Mouse (Mus musculus): ENCODE data around the gene Abhd16b. TPM values are rescaled to one million over a fixed set of nuclear protein-coding genes. Genes with fewer than 3 reads are reported as not detected.
A peak's percentile ranks its signal among the peaks of the same experiment; 100 is the strongest.

Abhd16b gene
- polyA plus RNA-seq (2016; fragmentation: Nextera tagmentation; extraction: Ambion mirVana): 0.08 TPM in 1 of 2 replicates, not detected in the other

- Histone ChIP-seq H3K36me3 (no peaks in the 10 kb centered on the region), H3K27me3 (ENCODE audit: insufficient read depth, poor library complexity, severe bottlenecking) (no peaks in the 10 kb centered on the region), H3K9me3 (no peaks in the 10 kb centered on the region), H3K27ac (no peak within 1 kb of the TSS), H3K4me1 (replicated peaks) (peaks cover 17% of the 10 kb centered on the region), H3K4me3 (no peak within 1 kb of the TSS)
- WGBS: 85% methylated on average over 31 of the region's 31 CpGs
- no peak for DNase-seq (ENCODE audit: low spot score)
These were observed at the start of gene Abhd16b for GRCm38 (mm10) chr2:181493156-181493927. TSS of gene Abhd16b (plus strand) at chr2:181493206.

- Histone ChIP-seq H3K27ac (no peak overlapping the region), H3K4me3 (no peak overlapping the region), H3K4me1 (replicated peaks) (0 out of 2 replicates have a peak, but pooled peaks cover 5% of the 10 kb centered on the region), H3K36me3 (peaks cover 3% of the 10 kb centered on the region; the same call in 1 of the 2 replicates), H3K27me3 (ENCODE audit: insufficient read depth, poor library complexity, severe bottlenecking) (peaks cover 3% of the 10 kb centered on the region), H3K9me3 (no peaks in the 10 kb centered on the region)
- 81% methylated on average over 4 of the region's 4 CpGs for WGBS
- no peak for DNase-seq (ENCODE audit: low spot score)
These were observed 40.8 kb upstream of the Abhd16b start for GRCm38 (mm10) chr2:181452181-181452580.

GRCm38 (mm10) chr2:181453274-181453673, 39.7 kb upstream of the Abhd16b start:
- no peak overlapping the region for H3K4me3 ChIP-seq
- WGBS: 45% methylated on average over 1 of the region's 1 CpGs
- H3K9me3 ChIP-seq: no peaks in the 10 kb centered on the region
- no peak overlapping the region for H3K27ac ChIP-seq
- no peak for DNase-seq (ENCODE audit: low spot score)
- H3K36me3 ChIP-seq: peaks cover 3% of the 10 kb centered on the region; the same call in 1 of the 2 replicates
- H3K4me1 ChIP-seq (replicated peaks): peaks cover 13% of the 10 kb centered on the region; the same call in 1 of the 2 replicates
- H3K27me3 ChIP-seq (ENCODE audit: insufficient read depth, poor library complexity, severe bottlenecking): peaks cover 7% of the 10 kb centered on the region

GRCm38 (mm10) chr2:181455899-181456298, 37.1 kb upstream of the Abhd16b start:
- 79% methylated on average over 2 of the region's 2 CpGs for WGBS
- no peaks in the 10 kb centered on the region for H3K9me3 ChIP-seq
- peaks cover 3% of the 10 kb centered on the region; the same call in 1 of the 2 replicates for H3K36me3 ChIP-seq
- peaks cover 7% of the 10 kb centered on the region for H3K27me3 ChIP-seq (ENCODE audit: insufficient read depth, poor library complexity, severe bottlenecking)
- no peak overlapping the region for H3K27ac ChIP-seq
- H3K4me3 ChIP-seq: no peak overlapping the region
- H3K4me1 ChIP-seq (replicated peaks): peaks cover 32% of the 10 kb centered on the region
- DNase-seq (ENCODE audit: low spot score): no peak

- H3K36me3 ChIP-seq: peaks cover 3% of the 10 kb centered on the region; the same call in 1 of the 2 replicates
- H3K27ac ChIP-seq: peak overlapping the region; percentile 94; the same call in 1 of the 2 replicates
- no peaks in the 10 kb centered on the region for H3K9me3 ChIP-seq
- peaks cover 40% of the 10 kb centered on the region for H3K4me1 ChIP-seq (replicated peaks)
- peak; percentile 12 for DNase-seq (ENCODE audit: low spot score)
- H3K4me3 ChIP-seq: peak overlapping the region; percentile 94
- peaks cover 7% of the 10 kb centered on the region for H3K27me3 ChIP-seq (ENCODE audit: insufficient read depth, poor library complexity, severe bottlenecking)
- WGBS: 4% methylated on average over 15 of the region's 15 CpGs
These were observed 35.2 kb upstream of the Abhd16b start for GRCm38 (mm10) chr2:181457831-181458230.

GRCm38 (mm10) chr2:181458411-181459152, 34.4 kb upstream of the Abhd16b start:
- Histone ChIP-seq H3K27me3 (ENCODE audit: insufficient read depth, poor library complexity, severe bottlenecking) (peaks cover 10% of the 10 kb centered on the region), H3K4me1 (replicated peaks) (peaks cover 47% of the 10 kb centered on the region), H3K9me3 (no peaks in the 10 kb centered on the region), H3K27ac (peak overlapping the region; percentile 94), H3K4me3 (peak overlapping the region; percentile 94), H3K36me3 (no peaks in the 10 kb centered on the region)
- under 1% methylated on average over 71 of the region's 72 CpGs for WGBS
- DNase-seq (ENCODE audit: low spot score): peak; percentile 45

GRCm38 (mm10) chr2:181459153-181459672, 33.8 kb upstream of the Abhd16b start, which contains the start of gene Zbtb46:
TSS of gene Zbtb46 (minus strand) at chr2:181459426.
- peaks cover 10% of the 10 kb centered on the region for H3K27me3 ChIP-seq (ENCODE audit: insufficient read depth, poor library complexity, severe bottlenecking)
- peak; percentile 88 for DNase-seq (ENCODE audit: low spot score)
- H3K4me1 ChIP-seq (replicated peaks): peaks cover 48% of the 10 kb centered on the region
- no peaks in the 10 kb centered on the region for H3K9me3 ChIP-seq
- no peaks in the 10 kb centered on the region for H3K36me3 ChIP-seq
- peak within 1 kb of the TSS; percentile 94 for H3K27ac ChIP-seq
- 1% methylated on average over 82 of the region's 83 CpGs for WGBS
- H3K4me3 ChIP-seq: peak within 1 kb of the TSS; percentile 94

GRCm38 (mm10) chr2:181459673-181460621, 33.1 kb upstream of the Abhd16b start:
- Histone ChIP-seq H3K36me3 (no peaks in the 10 kb centered on the region), H3K4me1 (replicated peaks) (peaks cover 48% of the 10 kb centered on the region), H3K27me3 (ENCODE audit: insufficient read depth, poor library complexity, severe bottlenecking) (peaks cover 10% of the 10 kb centered on the region), H3K9me3 (no peaks in the 10 kb centered on the region), H3K27ac (peak overlapping the region; percentile 94), H3K4me3 (peak overlapping the region; percentile 94)
- WGBS: under 1% methylated on average over 71 of the region's 71 CpGs
- DNase-seq (ENCODE audit: low spot score): peak; percentile 76

- H3K4me1 ChIP-seq (replicated peaks): peaks cover 48% of the 10 kb centered on the region
- no peaks in the 10 kb centered on the region for H3K9me3 ChIP-seq
- H3K27ac ChIP-seq: no peak overlapping the region
- no peak overlapping the region for H3K4me3 ChIP-seq
- DNase-seq (ENCODE audit: low spot score): no peak
- peaks cover 10% of the 10 kb centered on the region for H3K27me3 ChIP-seq (ENCODE audit: insufficient read depth, poor library complexity, severe bottlenecking)
- no peaks in the 10 kb centered on the region for H3K36me3 ChIP-seq
- 93% methylated on average over 1 of the region's 1 CpGs for WGBS
These were observed 31.4 kb upstream of the Abhd16b start for GRCm38 (mm10) chr2:181461536-181462100.

- peaks cover 43% of the 10 kb centered on the region for H3K4me1 ChIP-seq (replicated peaks)
- peak overlapping the region; percentile 21; the same call in 1 of the 2 replicates for H3K4me3 ChIP-seq
- 0 out of 2 replicates have a peak overlapping the region, but pooled peaks have one; percentile 37 for H3K27ac ChIP-seq
- WGBS: 91% methylated on average over 1 of the region's 1 CpGs
- no peaks in the 10 kb centered on the region for H3K9me3 ChIP-seq
- DNase-seq (ENCODE audit: low spot score): no peak
- no peaks in the 10 kb centered on the region for H3K36me3 ChIP-seq
- H3K27me3 ChIP-seq (ENCODE audit: insufficient read depth, poor library complexity, severe bottlenecking): peaks cover 3% of the 10 kb centered on the region; the same call in 1 of the 2 replicates
These were observed 30.4 kb upstream of the Abhd16b start for GRCm38 (mm10) chr2:181462604-181463003.

- peaks cover 38% of the 10 kb centered on the region for H3K4me1 ChIP-seq (replicated peaks)
- 43% methylated on average over 7 of the region's 7 CpGs for WGBS
- H3K36me3 ChIP-seq: no peaks in the 10 kb centered on the region
- H3K9me3 ChIP-seq: no peaks in the 10 kb centered on the region
- DNase-seq (ENCODE audit: low spot score): peak; percentile 50
- peak overlapping the region; percentile 37; the same call in 1 of the 2 replicates for H3K27ac ChIP-seq
- H3K4me3 ChIP-seq: peak overlapping the region; percentile 21; the same call in 1 of the 2 replicates
- H3K27me3 ChIP-seq (ENCODE audit: insufficient read depth, poor library complexity, severe bottlenecking): 0 out of 2 replicates have a peak, but pooled peaks cover 3% of the 10 kb centered on the region
These were observed 29.8 kb upstream of the Abhd16b start for GRCm38 (mm10) chr2:181463008-181463738.
